Mouse (Mus musculus) cerebellum, adult 11-12 months (tissue): Measurements from ENCODE around the gene Exph5.

ENCODE experiments used
- DNase-seq: peaks from one replicate; pipeline ENCODE4 v3.0.0; 2022

The Exph5 gene

DNA sequence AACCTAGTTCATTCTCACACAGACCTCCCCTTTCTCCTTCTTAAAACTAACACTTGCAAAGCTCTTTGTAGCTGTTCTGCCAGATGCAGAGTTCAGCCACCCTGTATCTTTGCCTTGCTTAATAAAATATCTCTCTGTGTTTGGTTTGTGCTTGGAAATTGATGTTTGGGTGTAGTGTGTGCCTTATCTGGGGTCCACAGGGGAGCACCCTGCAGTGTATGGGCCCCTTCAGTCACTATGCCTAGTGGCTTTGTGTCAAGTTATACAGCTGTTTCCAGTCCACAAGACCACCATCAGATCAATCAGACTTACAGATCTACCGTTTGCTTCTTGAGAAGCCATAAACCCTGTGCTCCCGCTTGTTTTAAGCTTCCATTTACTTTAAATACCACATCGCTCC, 108.0 kb downstream of the Exph5 start:
- no peak for DNase-seq

- no peak for DNase-seq
Observed at GRCm38 (mm10) chr9:53422133-53422896, 120.8 kb downstream of the Exph5 start.

- DNase-seq = no peak
Observed at GRCm38 (mm10) chr9:53426726-53427125, 125.3 kb downstream of the Exph5 start.
